Mouse (Mus musculus) MEL (cell line): ENCODE results near the gene Cwh43. TPM values are rescaled to one million over a fixed set of nuclear protein-coding genes. Genes with fewer than 3 reads are reported as not detected.

Experiments
- DNase-seq: peaks from one replicate; pipeline ENCODE4 v3.0.0; 2011; ENCODE audit warnings: low read depth, low spot score
- H3K27ac ChIP-seq: 2 replicates; pipeline ENCODE4 v1.5.1; 2012; ENCODE audit warnings: low read depth, mild to moderate bottlenecking, control low read depth, low read length, moderate library complexity; ENCODE audit not compliant: control insufficient read depth
- H3K27me3 ChIP-seq, 2 experiments: fragments of 150-350 bp in 1 of 2; sonication (generic) in 1 of 2; 2 replicates each; pipeline ENCODE4 v1.6.1; 2012; ENCODE audit warnings: low read length in 2 of 2, mild to moderate bottlenecking in 2 of 2, improper control_type of control experiment in 1 of 2, moderate library complexity in 1 of 2; ENCODE audit not compliant: insufficient read depth in 2 of 2, control insufficient read depth in 1 of 2
- H3K36me3 ChIP-seq, 2 experiments: 2 replicates each; pipeline ENCODE4 v1.6.1; 2012 to 2014; ENCODE audit warnings: low read length in 2 of 2, improper control_type of control experiment in 1 of 2, inconsistent platforms in 1 of 2, mild to moderate bottlenecking in 1 of 2; ENCODE audit not compliant: insufficient read depth in 2 of 2, control insufficient read depth in 1 of 2
- H3K4me1 ChIP-seq, 2 experiments: fragments of 150-350 bp in 1 of 2; sonication (generic) in 1 of 2; 2 replicates each; pipeline ENCODE4 v1.6.1; 2012; ENCODE audit warnings: low read length in 2 of 2, improper control_type of control experiment in 1 of 2, mild to moderate bottlenecking in 1 of 2; ENCODE audit not compliant: insufficient read depth in 2 of 2, control insufficient read depth in 1 of 2
- H3K4me3 ChIP-seq, 2 experiments: fragments of 150-350 bp in 1 of 2; sonication (generic) in 1 of 2; 2 replicates each; pipeline ENCODE4 v1.5.1; 2012; ENCODE audit warnings: low read depth in 2 of 2, low read length in 2 of 2, mild to moderate bottlenecking in 2 of 2, moderate library complexity in 2 of 2, control low read depth in 1 of 2, improper control_type of control experiment in 1 of 2; ENCODE audit not compliant: control insufficient read depth in 1 of 2, insufficient read depth in 1 of 2
- H3K79me2 ChIP-seq: 2 replicates; pipeline ENCODE4 v1.6.1; 2012; ENCODE audit warnings: mild to moderate bottlenecking, low read length, moderate library complexity; ENCODE audit not compliant: control insufficient read depth, poor library complexity, insufficient read depth
- H3K9ac ChIP-seq: 2 replicates; pipeline ENCODE4 v1.6.1; 2012; ENCODE audit warnings: low read depth, mild to moderate bottlenecking, control low read depth, low read length, moderate library complexity; ENCODE audit not compliant: control insufficient read depth, poor library complexity, severe bottlenecking
- H3K9me3 ChIP-seq: fragments of 150-350 bp; sonication (generic); replicated peaks from 2 replicates; pipeline ENCODE4 v1.6.1; 2012; ENCODE audit warnings: mild to moderate bottlenecking, low read length, improper control_type of control experiment, moderate library complexity; ENCODE audit not compliant: insufficient read depth
- BHLHE40 ChIP-seq: IDR thresholded peaks from 2 replicates; pipeline ENCODE4 v1.6.1; 2012; ENCODE audit warnings: low read depth, mild to moderate bottlenecking, inconsistent platforms, low read length, improper control_type of control experiment, borderline replicate concordance
- CHD1 ChIP-seq: IDR thresholded peaks from 2 replicates; pipeline ENCODE4 v1.6.1; 2012; ENCODE audit warnings: low read depth, mild to moderate bottlenecking, inconsistent platforms, low read length, improper control_type of control experiment
- CTCF ChIP-seq, 3 experiments: IDR thresholded peaks in 2 of 3; conservative IDR thresholded peaks in 1 of 3; 2 replicates each; pipeline ENCODE4 v1.5.1; 2011 to 2012; ENCODE audit warnings: low read length in 3 of 3, low read depth in 2 of 3, mild to moderate bottlenecking in 2 of 3, improper control_type of control experiment in 1 of 3, inconsistent platforms in 1 of 3, mixed read lengths in 1 of 3, moderate library complexity in 1 of 3; ENCODE audit not compliant: control insufficient read depth in 1 of 3, insufficient read depth in 1 of 3, poor library complexity in 1 of 3, severe bottlenecking in 1 of 3
- E2F4 ChIP-seq: IDR thresholded peaks from 2 replicates; pipeline ENCODE4 v1.6.1; 2011; ENCODE audit warnings: low read depth, low read length, improper control_type of control experiment, borderline replicate concordance
- ELF1 ChIP-seq: IDR thresholded peaks from 2 replicates; pipeline ENCODE4 v1.6.1; 2014; ENCODE audit warnings: low read depth, mild to moderate bottlenecking, inconsistent platforms, low read length, improper control_type of control experiment, moderate library complexity
- EP300 ChIP-seq, 2 experiments: IDR thresholded peaks; 2 replicates each; pipeline ENCODE4 v1.6.1; 2011; ENCODE audit warnings: improper control_type of control experiment in 2 of 2, low read length in 2 of 2, low read depth in 1 of 2, mild to moderate bottlenecking in 1 of 2
- GABPA ChIP-seq: IDR thresholded peaks from 2 replicates; pipeline ENCODE4 v1.6.1; 2012; ENCODE audit warnings: low read depth, mild to moderate bottlenecking, inconsistent platforms, low read length, improper control_type of control experiment, moderate library complexity
- GATA1 ChIP-seq: IDR thresholded peaks from 2 replicates; pipeline ENCODE4 v1.6.1; 2011; ENCODE audit warnings: low read depth, low read length, improper control_type of control experiment
- HCFC1 ChIP-seq: IDR thresholded peaks from 2 replicates; pipeline ENCODE4 v1.6.1; 2012; ENCODE audit warnings: low read depth, mild to moderate bottlenecking, inconsistent platforms, low read length, improper control_type of control experiment, moderate library complexity
- JUND ChIP-seq: IDR thresholded peaks from 2 replicates; pipeline ENCODE4 v1.6.1; 2011; ENCODE audit warnings: low read depth, mild to moderate bottlenecking, improper control_type of control experiment, low read length
- KAT2A ChIP-seq: conservative IDR thresholded peaks from 2 replicates; pipeline ENCODE4 v1.6.1; 2012; ENCODE audit warnings: low read depth, low read length, improper control_type of control experiment, inconsistent platforms
- MAX ChIP-seq: IDR thresholded peaks from 2 replicates; pipeline ENCODE4 v1.6.1; 2011; ENCODE audit warnings: low read length, improper control_type of control experiment
- MAZ ChIP-seq: IDR thresholded peaks from 2 replicates; pipeline ENCODE4 v1.6.1; 2012; ENCODE audit warnings: low read depth, mild to moderate bottlenecking, inconsistent platforms, low read length, improper control_type of control experiment
- MXI1 ChIP-seq: IDR thresholded peaks from 2 replicates; pipeline ENCODE4 v1.6.1; 2011; ENCODE audit warnings: mild to moderate bottlenecking, low read depth, low read length, improper control_type of control experiment
- MYC ChIP-seq: IDR thresholded peaks from 2 replicates; pipeline ENCODE4 v1.6.1; 2011; ENCODE audit warnings: low read depth, mild to moderate bottlenecking, low read length, improper control_type of control experiment, moderate library complexity
- NELFE ChIP-seq: IDR thresholded peaks from 2 replicates; pipeline ENCODE4 v1.6.1; 2011; ENCODE audit warnings: low read depth, low read length, improper control_type of control experiment
- NRF1 ChIP-seq: IDR thresholded peaks from 2 replicates; pipeline ENCODE4 v1.6.1; 2014; ENCODE audit warnings: low read depth, mild to moderate bottlenecking, inconsistent platforms, low read length, improper control_type of control experiment, moderate library complexity; ENCODE audit not compliant: poor library complexity, insufficient read depth, severe bottlenecking
- POLR2A ChIP-seq, 2 experiments: IDR thresholded peaks; 2 replicates each; pipeline ENCODE4 v1.6.1; 2011 to 2012; ENCODE audit warnings: low read length in 2 of 2, mild to moderate bottlenecking in 2 of 2, control low read depth in 1 of 2, improper control_type of control experiment in 1 of 2, low read depth in 1 of 2, moderate library complexity in 1 of 2; ENCODE audit not compliant: control insufficient read depth in 1 of 2, insufficient read depth in 1 of 2, poor library complexity in 1 of 2
- POLR2AphosphoS2 ChIP-seq: IDR thresholded peaks from 2 replicates; pipeline ENCODE4 v1.6.1; 2011; ENCODE audit warnings: low read length, improper control_type of control experiment
- RAD21 ChIP-seq: IDR thresholded peaks from 2 replicates; pipeline ENCODE4 v1.6.1; 2011; ENCODE audit warnings: mild to moderate bottlenecking, low read depth, low read length, improper control_type of control experiment
- SIN3A ChIP-seq: IDR thresholded peaks from 2 replicates; pipeline ENCODE4 v1.6.1; 2012; ENCODE audit warnings: low read length, improper control_type of control experiment, inconsistent platforms
- SMC3 ChIP-seq: IDR thresholded peaks from 2 replicates; pipeline ENCODE4 v1.6.1; 2011; ENCODE audit warnings: low read depth, low read length, improper control_type of control experiment
- TAL1 ChIP-seq: IDR thresholded peaks from 2 replicates; pipeline ENCODE4 v1.6.1; 2012; ENCODE audit warnings: mild to moderate bottlenecking, inconsistent platforms, low read length, moderate library complexity, mixed read lengths
- TCF12 ChIP-seq: IDR thresholded peaks from 2 replicates; pipeline ENCODE4 v1.6.1; 2014; ENCODE audit warnings: low read depth, mild to moderate bottlenecking, inconsistent platforms, low read length, improper control_type of control experiment, moderate library complexity
- USF1 ChIP-seq: IDR thresholded peaks from 2 replicates; pipeline ENCODE4 v1.6.1; 2014; ENCODE audit warnings: low read depth, mild to moderate bottlenecking, inconsistent platforms, low read length, improper control_type of control experiment, moderate library complexity
- USF2 ChIP-seq, 2 experiments: IDR thresholded peaks; 2 replicates each; pipeline ENCODE4 v1.6.1; 2011 to 2012; ENCODE audit warnings: improper control_type of control experiment in 2 of 2, low read length in 2 of 2, borderline replicate concordance in 1 of 2, inconsistent platforms in 1 of 2, low read depth in 1 of 2, mild to moderate bottlenecking in 1 of 2; ENCODE audit not compliant: insufficient read depth in 1 of 2
- ZC3H11A ChIP-seq: IDR thresholded peaks from 2 replicates; pipeline ENCODE4 v1.6.1; 2012; ENCODE audit warnings: low read depth, mild to moderate bottlenecking, inconsistent platforms, low read length, improper control_type of control experiment
- ZKSCAN1 ChIP-seq: IDR thresholded peaks from 2 replicates; pipeline ENCODE4 v1.6.1; 2012; ENCODE audit warnings: low read depth, mild to moderate bottlenecking, inconsistent platforms, low read length, improper control_type of control experiment, moderate library complexity
- ZMIZ1 ChIP-seq: IDR thresholded peaks from 2 replicates; pipeline ENCODE4 v1.6.1; 2012; ENCODE audit warnings: low read depth, mild to moderate bottlenecking, inconsistent platforms, low read length, improper control_type of control experiment, moderate library complexity
- polyA plus RNA-seq, 2 experiments: library from polyadenylated mRNA; stranded (reverse) in 1 of 2; unstranded in 1 of 2; fragments of >175 nt in 1 of 2; fragments of >200 nt in 1 of 2; gene quantifications; 2 replicates each; pipeline versions ENCODE4 v1.2.1 to v1.2.4; 2012; ENCODE audit warnings: low replicate concordance in 2 of 2, low read depth in 1 of 2; ENCODE audit not compliant: insufficient read length in 2 of 2, insufficient read depth in 1 of 2, missing spikeins in 1 of 2
- total RNA-seq: library from RNA; depleted of rRNA; stranded (reverse); fragments of 300-350 nt; gene quantifications from 2 replicates; pipeline ENCODE4 v1.2.3, GENCODE M21; 2012

The Cwh43 gene
- total and polyA plus RNA-seq, 3 experiments = not detected

DNA sequence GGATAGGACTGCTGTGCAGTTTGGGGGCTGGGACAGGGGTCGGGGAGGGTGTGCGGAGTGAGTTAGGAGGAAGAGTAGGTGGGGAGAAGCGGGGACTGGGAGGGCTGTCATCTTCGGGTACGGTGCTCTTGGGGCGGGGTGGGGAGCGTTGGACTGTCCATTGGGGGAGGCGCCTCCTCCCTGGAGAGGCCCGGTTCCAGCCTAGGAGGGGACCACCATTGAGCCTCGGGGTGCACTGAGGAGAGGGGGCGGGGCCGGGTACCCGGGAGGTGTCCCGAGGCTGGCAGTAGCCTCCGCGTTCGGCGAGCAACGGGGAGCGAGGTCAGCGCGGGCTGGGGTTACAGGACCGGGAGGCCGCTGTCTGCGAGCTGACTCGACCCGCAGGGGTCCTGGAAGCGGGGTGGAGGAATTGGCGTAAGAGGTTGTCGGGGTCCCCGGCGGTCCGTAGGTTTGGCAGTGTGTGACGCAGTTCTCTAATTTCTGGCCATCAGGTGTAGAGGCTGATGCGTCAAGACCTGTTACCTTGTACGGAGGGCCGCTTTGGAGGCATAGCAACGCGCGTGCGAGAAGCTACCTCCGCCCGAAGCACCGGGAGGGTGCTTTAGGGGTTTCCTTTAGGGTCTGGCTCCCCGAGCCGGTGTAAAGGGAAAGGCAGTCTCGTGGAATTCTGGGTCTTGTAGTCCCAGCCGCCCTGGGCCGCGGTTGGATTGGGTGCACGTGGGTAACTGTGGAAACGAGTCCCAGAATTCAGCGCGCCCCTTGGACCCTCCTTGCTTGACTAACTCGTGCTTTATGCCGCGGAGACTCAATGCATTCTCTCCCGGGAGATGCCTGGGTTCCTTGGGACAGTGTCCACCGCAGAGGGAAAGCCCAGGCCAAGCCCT lies 86.2 kb downstream of the Cwh43 start:
- Histone ChIP-seq H3K4me3 (peak overlapping the region; percentile 81 to 84), H3K9me3 (no peaks in the 10 kb centered on the region), H3K9ac (peak overlapping the region; percentile 88), H3K4me1 (peaks cover 12 to 14% of the 10 kb centered on the region in 2 experiments), H3K27me3 (peaks cover 1 to 9% of the 10 kb centered on the region in 2 experiments; a peak in 2 of 4 replicates), H3K79me2 (peaks cover 17% of the 10 kb centered on the region), H3K27ac (peak overlapping the region; percentile 70), H3K36me3 (peaks cover 0 to 18% of the 10 kb centered on the region in 2 experiments; a peak in 2 of 4 replicates)
- peak; percentile 95 for DNase-seq
- TF ChIP-seq MAZ (0 out of 2 replicates have a peak, but pooled peaks have one; percentile 32), USF2 (IDR thresholded peaks at IDR 0.05; ENCODE audit: borderline replicate concordance in 1 of 2, insufficient read depth in 1 of 2, low read depth in 1 of 2, low read length in 2 of 2) (peak in 1 of 2 experiments; percentile 46; a peak in 1 of 4 replicates), GABPA (no peak), NRF1 (peak; percentile 33; the same call in 1 of the 2 replicates), MXI1 (peak; percentile 98), ELF1 (0 out of 2 replicates have a peak, but pooled peaks have one; percentile 28), MAX (peak; percentile 96), ZKSCAN1 (no peak), ZC3H11A (no peak), USF1 (peak; percentile 88), KAT2A (peak; percentile 72), HCFC1 (peak; percentile 94), TCF12 (peak; percentile 51), POLR2A (IDR thresholded peaks at IDR 0.05; ENCODE audit: control insufficient read depth in 1 of 2, insufficient read depth in 1 of 2, low read depth in 1 of 2, low read length in 2 of 2, poor library complexity in 1 of 2) (peak; percentile 38 to 89; a peak in 2 of 4 replicates), JUND (no peak), POLR2AphosphoS2 (peak; percentile 42; the same call in 1 of the 2 replicates), RAD21 (no peak), MYC (peak; percentile 96), BHLHE40 (peak; percentile 70; the same call in 1 of the 2 replicates), ZMIZ1 (no peak), E2F4 (no peak; the same call in 1 of the 2 replicates), SIN3A (peak; percentile 95), SMC3 (no peak), GATA1 (no peak), CTCF (IDR thresholded peaks at IDR 0.05 in 2 of 3, conservative IDR thresholded peaks at IDR 0.05 in 1 of 3; ENCODE audit: control insufficient read depth in 1 of 3, insufficient read depth in 1 of 3, low read depth in 2 of 3, low read length in 3 of 3, poor library complexity in 1 of 3, severe bottlenecking in 1 of 3) (no peak), CHD1 (no peak), NELFE (peak; percentile 87), EP300 (IDR thresholded peaks at IDR 0.05; ENCODE audit: low read depth in 1 of 2, low read length in 2 of 2) (no peak), TAL1 (no peak)
